Mouse (Mus musculus) heart, postnatal 0 days (tissue): ENCODE results near the gene Ptprm.

Experiments used
- CTCF ChIP-seq: IDR thresholded peaks from 2 replicates; pipeline ENCODE4 v1.5.1; 2016; ENCODE audit warnings: antibody characterized with exemption, control low read depth, low read depth
- EP300 ChIP-seq: IDR thresholded peaks from 2 replicates; pipeline ENCODE4 v1.6.1; 2016; ENCODE audit warnings: antibody characterized with exemption, low read depth

DNA sequence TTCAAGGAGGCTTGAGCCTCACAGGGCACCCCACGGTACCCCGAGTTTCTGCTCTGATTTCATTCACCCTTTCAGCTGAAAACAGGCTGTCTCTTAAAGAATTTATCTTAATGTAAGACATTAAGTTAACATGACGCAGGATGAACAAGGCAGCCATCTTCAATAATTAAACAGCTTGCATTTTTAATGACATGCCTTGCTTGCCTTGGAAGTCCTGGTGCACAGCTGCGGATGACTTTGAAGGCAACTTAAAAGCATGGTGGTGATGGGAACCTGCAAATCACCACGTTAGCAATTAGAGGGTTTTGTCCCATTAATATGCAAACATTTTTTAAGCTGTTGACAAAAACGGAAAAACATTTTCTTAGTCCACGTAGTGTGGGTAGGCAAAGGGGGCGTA lies 607.8 kb downstream of the Ptprm start:
- TF ChIP-seq CTCF (no peak), EP300 (no peak)
